Mouse (Mus musculus) olfactory bulb, adult 2 months (tissue): ENCODE data around the gene Fam25c.

Source experiments
- CTCF ChIP-seq: fragments of 200-500 bp; IDR thresholded peaks from 2 replicates; pipeline ENCODE4 v1.5.1; 2012; ENCODE audit warnings: low read depth, mild to moderate bottlenecking, low read length, moderate library complexity; ENCODE audit not compliant: insufficient read depth
- POLR2A ChIP-seq: fragments of 200-500 bp; IDR thresholded peaks from 2 replicates; pipeline ENCODE4 v1.6.1; 2012; ENCODE audit warnings: mild to moderate bottlenecking, low read depth, low read length, moderate library complexity; ENCODE audit not compliant: insufficient read depth

- TF ChIP-seq POLR2A: no peak
- no peak for TF ChIP-seq CTCF
Measured at GRCm38 (mm10) chr14:34400021-34400420, 44.8 kb upstream of the Fam25c start.
